Mouse (Mus musculus) stomach, postnatal 0 days (tissue): ENCODE data around the gene Nars2.

Experiments
- CTCF ChIP-seq: IDR thresholded peaks from 2 replicates; pipeline ENCODE4 v1.5.1; 2016; ENCODE audit warnings: antibody characterized with exemption, low read depth, mild to moderate bottlenecking, moderate library complexity
- EP300 ChIP-seq: optimal IDR thresholded peaks from 2 replicates; pipeline ENCODE3; 2016; ENCODE audit warnings: antibody characterized with exemption

DNA sequence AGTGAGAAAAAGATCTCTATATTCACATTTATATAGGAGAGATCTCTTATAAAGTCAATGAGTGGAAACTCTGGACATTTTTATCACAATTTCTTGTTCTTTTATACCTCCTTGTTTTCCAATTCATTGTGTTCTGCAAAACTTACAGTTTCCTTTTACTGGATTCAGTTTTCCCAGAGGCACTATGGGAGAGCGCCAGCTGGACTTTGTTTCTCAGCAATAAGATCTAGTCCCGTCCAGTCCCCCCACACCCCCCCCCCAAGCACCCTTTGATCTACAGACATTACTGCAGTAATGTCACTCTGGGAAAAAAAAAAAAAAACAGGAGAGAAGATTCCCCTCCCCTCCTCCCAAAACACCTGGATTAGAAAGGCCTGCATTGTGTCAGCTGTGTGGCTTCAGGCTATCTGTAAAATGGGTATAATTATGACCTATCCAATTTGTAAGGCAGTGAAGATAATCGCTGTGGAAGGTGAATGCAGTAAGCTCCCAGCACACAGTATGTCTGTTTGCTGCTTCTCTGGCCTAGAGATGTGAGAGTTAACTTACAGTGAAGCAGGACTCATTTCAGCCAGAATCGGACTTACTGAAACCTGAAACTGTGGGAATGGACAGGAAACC lies 129.4 kb downstream of the Nars2 start:
- TF ChIP-seq CTCF (no peak), EP300 (no peak)
